Mouse (Mus musculus) neural tube, embryonic 11.5 days (tissue): ENCODE data around the gene Ppfia1. TPM values are rescaled to one million over a fixed set of nuclear protein-coding genes. Genes with fewer than 3 reads are reported as not detected.

ENCODE experiments used
- ATAC-seq: fragments of 200-750 bp; cut with Nextera tagmentation; 2 replicates; pipeline ENCODE4 v1.8.0; 2017; ENCODE audit warnings: moderate number of reproducible peaks, mild to moderate bottlenecking, moderate TSS enrichment, moderate library complexity; ENCODE audit not compliant: insufficient read depth, low FRiP score, low TSS enrichment
- DNase-seq: peaks from one replicate; pipeline ENCODE4 v3.0.0-alpha.2; 2015; ENCODE audit warnings: low spot score
- H3K27ac ChIP-seq: fragments of 300-500 bp; sonication (generic); 2 replicates; pipeline ENCODE4 v1.5.1; 2014; ENCODE audit warnings: low read depth, mild to moderate bottlenecking, low read length
- H3K27me3 ChIP-seq: fragments of 300-500 bp; sonication (generic); 2 replicates; pipeline ENCODE4 v1.6.1; 2014; ENCODE audit warnings: mild to moderate bottlenecking, low read length, mixed read lengths; ENCODE audit not compliant: control insufficient read depth, insufficient read depth
- H3K36me3 ChIP-seq: fragments of 300-500 bp; sonication (generic); 2 replicates; pipeline ENCODE4 v1.6.1; 2014; ENCODE audit warnings: mild to moderate bottlenecking, low read length, moderate library complexity, mixed read lengths; ENCODE audit not compliant: control insufficient read depth, insufficient read depth
- H3K4me1 ChIP-seq: fragments of 300-500 bp; sonication (generic); 2 replicates; pipeline ENCODE4 v1.6.1; 2014; ENCODE audit warnings: low read length, mixed read lengths; ENCODE audit not compliant: control insufficient read depth, insufficient read depth
- H3K4me2 ChIP-seq: fragments of 300-500 bp; sonication (generic); 2 replicates; pipeline ENCODE4 v1.6.1; 2014; ENCODE audit warnings: low read depth, mild to moderate bottlenecking, moderate library complexity
- H3K4me3 ChIP-seq: fragments of 300-500 bp; sonication (generic); 2 replicates; pipeline ENCODE4 v1.5.1; 2014; ENCODE audit warnings: low read depth, low read length
- H3K9ac ChIP-seq: fragments of 300-500 bp; sonication (generic); 2 replicates; pipeline ENCODE4 v1.6.1; 2014; ENCODE audit warnings: mild to moderate bottlenecking, low read length
- H3K9me3 ChIP-seq: fragments of 300-500 bp; sonication (generic); 2 replicates; pipeline ENCODE4 v1.6.1; 2016; ENCODE audit warnings: low read length; ENCODE audit not compliant: control insufficient read depth
- WGBS: fragments of 180-500 bp; shearing (Covaris S2); extraction: QIAGEN DNeasy Blood & Tissue Kit; methylation state at CpG from one replicate; pipeline ENCODE4 v1.1.7; 2014; 5-methylcytosine and 5-hydroxymethylcytosine counted together
- polyA plus RNA-seq: library from polyadenylated mRNA; unstranded; fragments of >200 nt; fragmentation: Nextera tagmentation; extraction: Ambion mirVana; gene quantifications from 2 replicates; pipeline ENCODE4 v1.2.1, GENCODE M21; 2014

Gene Ppfia1
- polyA plus RNA-seq, 1 experiment from 2014 or later: 45.0 TPM

DNA sequence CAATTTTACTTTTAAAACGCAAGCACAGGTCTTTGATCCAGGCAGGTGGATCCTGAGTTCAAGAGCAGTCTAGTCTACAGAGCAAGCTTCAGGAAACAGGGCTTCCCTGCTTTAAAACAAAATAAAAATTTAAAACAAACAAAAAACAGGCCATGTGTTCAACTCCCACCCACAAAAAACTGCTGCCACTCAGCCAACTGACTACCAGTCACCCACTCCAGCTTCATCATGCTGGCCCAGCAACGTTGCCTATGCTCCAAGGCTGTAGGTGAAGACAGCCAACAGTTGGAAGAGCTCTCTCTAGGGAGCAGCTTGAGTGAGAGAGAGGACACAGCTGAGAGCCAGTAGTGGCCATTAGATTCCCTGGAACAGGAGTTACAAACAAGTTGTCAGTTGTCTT is 31.6 kb downstream of the Ppfia1 start:
- Histone ChIP-seq H3K9ac (no peak overlapping the region), H3K27ac (no peak overlapping the region), H3K27me3 (no peaks in the 10 kb centered on the region), H3K4me1 (no peaks in the 10 kb centered on the region), H3K9me3 (no peaks in the 10 kb centered on the region), H3K4me2 (no peak overlapping the region), H3K4me3 (no peak overlapping the region), H3K36me3 (peaks cover 7% of the 10 kb centered on the region)
- ATAC-seq: no peak
- no peak for DNase-seq
- 98% methylated on average over 2 of the region's 2 CpGs for WGBS

- Histone ChIP-seq H3K4me2 (no peak overlapping the region), H3K36me3 (peaks cover 7% of the 10 kb centered on the region), H3K4me1 (no peaks in the 10 kb centered on the region), H3K4me3 (no peak overlapping the region), H3K27me3 (no peaks in the 10 kb centered on the region), H3K9ac (no peak overlapping the region), H3K9me3 (no peaks in the 10 kb centered on the region), H3K27ac (no peak overlapping the region)
- ATAC-seq: no peak
- DNase-seq: no peak
- WGBS: 94% methylated on average over 5 of the region's 5 CpGs
These were observed 33.7 kb downstream of the Ppfia1 start for GRCm38 (mm10) chr7:144519852-144520251.

DNA sequence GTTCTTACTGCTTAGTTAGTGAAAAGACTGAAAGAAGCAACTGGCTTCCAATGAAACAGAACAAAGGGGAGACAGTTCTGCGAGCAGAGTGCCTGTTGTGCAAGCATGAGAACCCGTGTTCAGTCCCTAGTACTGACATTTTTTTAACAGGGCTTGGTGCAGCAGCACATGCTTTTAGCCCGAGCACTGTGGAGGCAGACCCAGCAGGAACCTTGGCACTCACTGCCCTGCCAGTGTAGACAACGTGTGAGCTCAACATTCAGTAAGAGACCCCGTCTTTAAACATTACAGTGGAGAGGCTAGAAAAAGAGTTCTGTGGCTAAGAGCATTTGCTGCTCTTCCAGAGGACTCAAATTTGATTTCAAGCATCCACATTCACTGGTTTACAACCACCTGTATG is 36.8 kb downstream of the Ppfia1 start:
- H3K4me1 ChIP-seq: no peaks in the 10 kb centered on the region
- H3K9me3 ChIP-seq: no peaks in the 10 kb centered on the region
- no peak overlapping the region for H3K4me2 ChIP-seq
- H3K9ac ChIP-seq: no peak overlapping the region
- H3K27ac ChIP-seq: no peak overlapping the region
- H3K36me3 ChIP-seq: peaks cover 7% of the 10 kb centered on the region
- no peak overlapping the region for H3K4me3 ChIP-seq
- DNase-seq: no peak
- 89% methylated on average over 5 of the region's 5 CpGs for WGBS
- no peak for ATAC-seq
- no peaks in the 10 kb centered on the region for H3K27me3 ChIP-seq

DNA sequence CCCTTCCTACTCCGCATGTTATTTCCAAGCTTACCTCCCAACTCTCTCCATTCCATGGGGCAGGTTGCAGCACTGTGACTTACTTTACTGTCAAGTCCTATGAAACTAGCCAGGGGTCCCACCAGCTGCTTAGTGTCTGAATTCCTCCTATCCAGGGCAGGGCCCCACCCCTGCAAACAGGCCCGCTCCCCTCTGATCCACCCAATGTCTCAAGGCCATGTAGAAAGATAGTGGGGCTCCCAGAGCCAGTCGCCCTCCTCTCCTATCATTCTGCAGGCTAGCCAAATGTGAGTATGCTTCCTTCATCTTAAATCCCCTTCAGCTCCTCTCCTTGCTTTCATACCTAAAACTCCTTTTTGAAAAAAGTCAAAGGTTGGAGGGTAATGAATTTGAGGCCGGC is 44.4 kb downstream of the Ppfia1 start:
- no peak for DNase-seq
- Histone ChIP-seq H3K9me3 (no peaks in the 10 kb centered on the region), H3K4me1 (no peaks in the 10 kb centered on the region), H3K4me3 (no peak overlapping the region), H3K36me3 (peaks cover 14% of the 10 kb centered on the region), H3K27me3 (no peaks in the 10 kb centered on the region), H3K27ac (no peak overlapping the region), H3K9ac (no peak overlapping the region), H3K4me2 (no peak overlapping the region)
- ATAC-seq: no peak
- 91% methylated on average over 4 of the region's 4 CpGs for WGBS

- 95% methylated on average over 1 of the region's 1 CpGs for WGBS
- ATAC-seq (no peak), DNase-seq (no peak)
- Histone ChIP-seq H3K9ac (no peak overlapping the region), H3K9me3 (no peaks in the 10 kb centered on the region), H3K4me2 (no peak overlapping the region), H3K4me3 (no peak overlapping the region), H3K27me3 (no peaks in the 10 kb centered on the region), H3K27ac (no peak overlapping the region), H3K4me1 (no peaks in the 10 kb centered on the region), H3K36me3 (peaks cover 16% of the 10 kb centered on the region)
These were observed 46.7 kb downstream of the Ppfia1 start for GRCm38 (mm10) chr7:144506807-144507206.

DNA sequence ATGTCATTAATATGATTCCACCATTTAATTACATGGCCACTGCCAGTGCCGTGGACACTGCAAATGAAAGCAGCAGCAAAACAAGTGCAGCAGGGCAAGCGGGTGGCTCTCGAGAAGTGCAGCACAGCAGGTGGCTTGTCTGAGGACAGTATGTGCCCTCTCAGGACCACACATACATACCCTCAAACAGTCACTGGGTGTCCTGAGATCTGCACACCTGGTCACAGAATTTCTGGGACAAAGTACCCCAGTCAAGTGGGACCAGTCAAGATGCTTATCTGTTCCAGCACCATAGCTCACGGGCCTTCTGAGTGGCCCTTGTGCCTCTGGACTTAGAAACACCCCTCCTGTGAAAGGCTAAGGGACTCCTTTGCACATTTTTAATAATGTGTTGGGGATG is 49.6 kb downstream of the Ppfia1 start:
- no peaks in the 10 kb centered on the region for H3K27me3 ChIP-seq
- H3K9ac ChIP-seq: no peak overlapping the region
- H3K36me3 ChIP-seq: peaks cover 14% of the 10 kb centered on the region
- H3K4me3 ChIP-seq: no peak overlapping the region
- H3K4me1 ChIP-seq: no peaks in the 10 kb centered on the region
- no peak for DNase-seq
- H3K27ac ChIP-seq: no peak overlapping the region
- 89% methylated on average over 4 of the region's 4 CpGs for WGBS
- ATAC-seq: no peak
- no peaks in the 10 kb centered on the region for H3K9me3 ChIP-seq
- H3K4me2 ChIP-seq: no peak overlapping the region

GRCm38 (mm10) chr7:144492931-144493330 is 60.6 kb downstream of the Ppfia1 start:
- H3K27me3 ChIP-seq: no peaks in the 10 kb centered on the region
- no peak overlapping the region for H3K4me2 ChIP-seq
- no peak overlapping the region for H3K4me3 ChIP-seq
- no peak overlapping the region for H3K9ac ChIP-seq
- no peaks in the 10 kb centered on the region for H3K4me1 ChIP-seq
- WGBS: 63% methylated on average over 1 of the region's 1 CpGs
- no peak for ATAC-seq
- peaks cover 15% of the 10 kb centered on the region for H3K36me3 ChIP-seq
- no peak overlapping the region for H3K27ac ChIP-seq
- no peak for DNase-seq
- H3K9me3 ChIP-seq: no peaks in the 10 kb centered on the region

DNA sequence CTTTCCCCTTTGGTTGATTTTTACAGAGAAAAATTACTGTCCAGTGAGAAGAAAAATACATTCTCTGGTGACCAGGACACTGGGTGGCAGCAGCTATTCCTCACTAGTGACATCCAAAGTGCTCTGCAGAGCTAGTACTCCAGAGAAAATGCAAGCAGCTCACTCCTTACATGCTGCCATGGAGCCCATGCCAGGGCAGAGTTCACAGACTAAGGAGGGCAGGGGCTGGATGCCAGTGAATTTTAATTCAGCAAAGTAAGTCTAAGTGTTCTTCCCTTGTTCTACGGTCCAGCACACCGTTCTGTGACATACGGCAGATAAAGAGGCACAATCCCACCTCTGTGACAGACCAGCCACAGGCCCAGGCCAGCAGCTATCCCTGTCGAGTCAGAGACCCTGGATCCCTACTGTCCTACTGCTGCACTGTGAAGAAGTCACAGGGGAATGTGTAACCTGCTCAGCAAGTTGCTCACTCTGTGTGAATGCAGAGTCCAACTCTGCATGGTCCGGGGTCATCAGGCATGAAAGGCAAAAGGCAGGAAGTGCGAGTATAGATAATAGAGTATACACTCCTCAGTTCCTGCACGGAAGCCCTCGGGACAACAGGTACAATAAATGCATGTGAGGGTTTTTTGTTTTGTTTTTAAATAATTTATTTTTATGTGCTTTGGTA is 63.2 kb downstream of the Ppfia1 start:
- no peak overlapping the region for H3K4me2 ChIP-seq
- H3K4me3 ChIP-seq: no peak overlapping the region
- no peaks in the 10 kb centered on the region for H3K27me3 ChIP-seq
- WGBS: 90% methylated on average over 8 of the region's 8 CpGs
- no peak for ATAC-seq
- H3K36me3 ChIP-seq: peaks cover 13% of the 10 kb centered on the region
- DNase-seq: no peak
- H3K9me3 ChIP-seq: no peaks in the 10 kb centered on the region
- no peaks in the 10 kb centered on the region for H3K4me1 ChIP-seq
- H3K27ac ChIP-seq: no peak overlapping the region
- H3K9ac ChIP-seq: no peak overlapping the region

DNA sequence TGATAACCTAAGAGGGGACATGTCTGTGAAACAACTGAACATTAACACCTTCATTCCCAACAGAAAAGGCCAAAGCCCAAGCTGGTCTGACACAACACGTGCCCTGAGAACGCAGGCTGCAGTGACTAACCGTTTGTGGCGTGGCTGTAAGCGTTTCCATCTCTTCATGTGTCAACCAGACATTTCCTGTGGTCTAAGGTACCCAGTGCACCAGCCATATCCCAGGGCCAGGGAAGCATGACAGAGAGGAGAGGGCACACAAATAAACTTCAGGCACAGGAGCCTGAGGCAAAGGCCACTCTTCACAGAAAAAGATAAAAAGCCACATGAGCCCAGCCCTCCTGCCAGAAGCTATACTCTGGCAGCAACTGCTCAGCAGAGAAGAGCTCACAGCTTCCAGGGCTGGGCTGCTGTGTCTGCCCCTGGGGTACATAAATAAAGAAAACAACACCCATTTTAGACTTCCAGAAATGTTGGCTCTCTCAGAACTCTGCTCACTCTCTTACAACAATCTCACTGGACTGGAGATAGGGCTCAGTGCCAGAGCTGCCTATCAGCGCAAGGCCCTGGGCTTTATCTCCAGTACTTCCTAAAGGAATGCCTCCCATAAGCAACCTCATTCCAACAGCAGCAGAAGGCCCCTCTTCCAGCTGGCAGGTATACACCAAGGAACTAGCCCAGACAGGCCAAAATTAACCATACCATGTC is 64.3 kb downstream of the Ppfia1 start:
- ATAC-seq (no peak), DNase-seq (no peak)
- Histone ChIP-seq H3K9me3 (no peaks in the 10 kb centered on the region), H3K27me3 (no peaks in the 10 kb centered on the region), H3K36me3 (peaks cover 18% of the 10 kb centered on the region), H3K4me2 (no peak overlapping the region), H3K27ac (no peak overlapping the region), H3K4me3 (no peak overlapping the region), H3K9ac (no peak overlapping the region), H3K4me1 (no peaks in the 10 kb centered on the region)
- 90% methylated on average over 6 of the region's 6 CpGs for WGBS
